Mouse (Mus musculus) liver, adult 2 months (tissue): Measurements from ENCODE around the gene Fndc10.

ENCODE experiments used
- CTCF ChIP-seq: fragments of 200-500 bp; IDR thresholded peaks from 2 replicates; pipeline ENCODE4 v1.5.1; 2011; ENCODE audit warnings: low read depth, low read length, control low read depth
- POLR2A ChIP-seq: fragments of 200-500 bp; IDR thresholded peaks from 2 replicates; pipeline ENCODE4 v1.6.1; 2011; ENCODE audit warnings: low read length, control low read depth; ENCODE audit not compliant: insufficient read depth; ENCODE audit errors: extremely low read depth

GRCm38 (mm10) chr4:155739152-155739551 is 45.0 kb downstream of the Fndc10 start:
- no peak for TF ChIP-seq POLR2A
- no peak for TF ChIP-seq CTCF
